Mouse (Mus musculus): ENCODE data around the gene Epb41l4b. TPM values are rescaled to one million over a fixed set of nuclear protein-coding genes. Genes with fewer than 3 reads are reported as not detected.
A peak's percentile ranks its signal among the peaks of the same experiment; 100 is the strongest.

Epb41l4b gene
- polyA plus RNA-seq, 1 experiment from 2014 or later: 2.5 TPM

- H3K4me3 ChIP-seq (ENCODE audit: low read length): peak overlapping the region; percentile 87
- H3K9ac ChIP-seq (replicated peaks; ENCODE audit: low read length): peak overlapping the region; percentile 92
- H3K27ac ChIP-seq (ENCODE audit: low read length): peak overlapping the region; percentile 94
- no peaks in the 10 kb centered on the region for H3K36me3 ChIP-seq (ENCODE audit: insufficient read depth, low read length)
- peak; percentile 10; the same call in 1 of the 2 replicates for ATAC-seq (ENCODE audit: low FRiP score, low TSS enrichment)
- H3K4me1 ChIP-seq (ENCODE audit: insufficient read depth, low read length): peaks cover 38% of the 10 kb centered on the region
- no peaks in the 10 kb centered on the region for H3K27me3 ChIP-seq (ENCODE audit: insufficient read depth, low read length)
- no peaks in the 10 kb centered on the region for H3K9me3 ChIP-seq (ENCODE audit: low read length)
- under 1% methylated on average over 14 of the region's 14 CpGs for WGBS
- peak overlapping the region; percentile 68 for H3K4me2 ChIP-seq (replicated peaks; ENCODE audit: low read depth, low read length)
These were observed 197.1 kb downstream of the Epb41l4b start for GRCm38 (mm10) chr4:56946180-56946579.

- Histone ChIP-seq H3K9ac (replicated peaks; ENCODE audit: low read length) (peak overlapping the region; percentile 8; the same call in 1 of the 2 replicates), H3K27ac (ENCODE audit: low read length) (no peak overlapping the region), H3K4me2 (replicated peaks; ENCODE audit: low read depth, low read length) (no peak overlapping the region; the same call in 1 of the 2 replicates), H3K4me1 (ENCODE audit: insufficient read depth, low read length) (peaks cover 38% of the 10 kb centered on the region), H3K36me3 (ENCODE audit: insufficient read depth, low read length) (no peaks in the 10 kb centered on the region), H3K27me3 (ENCODE audit: insufficient read depth, low read length) (no peaks in the 10 kb centered on the region), H3K9me3 (ENCODE audit: low read length) (no peaks in the 10 kb centered on the region), H3K4me3 (ENCODE audit: low read length) (no peak overlapping the region)
- no peak for ATAC-seq (ENCODE audit: low FRiP score, low TSS enrichment)
- 48% methylated on average over 4 of the region's 4 CpGs for WGBS
These were observed 199.0 kb downstream of the Epb41l4b start for GRCm38 (mm10) chr4:56944286-56944685.

- Histone ChIP-seq H3K27ac (ENCODE audit: low read length) (no peak overlapping the region; the same call in 1 of the 2 replicates), H3K4me1 (ENCODE audit: insufficient read depth, low read length) (peaks cover 42% of the 10 kb centered on the region), H3K4me3 (ENCODE audit: low read length) (no peak overlapping the region), H3K27me3 (ENCODE audit: insufficient read depth, low read length) (no peaks in the 10 kb centered on the region), H3K9ac (replicated peaks; ENCODE audit: low read length) (no peak overlapping the region), H3K9me3 (ENCODE audit: low read length) (no peaks in the 10 kb centered on the region), H3K36me3 (ENCODE audit: insufficient read depth, low read length) (no peaks in the 10 kb centered on the region), H3K4me2 (replicated peaks; ENCODE audit: low read depth, low read length) (no peak overlapping the region)
- ATAC-seq (ENCODE audit: low FRiP score, low TSS enrichment): no peak
- WGBS: 37% methylated on average over 1 of the region's 1 CpGs
These were observed 200.0 kb downstream of the Epb41l4b start for GRCm38 (mm10) chr4:56943258-56943657.

- no peaks in the 10 kb centered on the region for H3K27me3 ChIP-seq (ENCODE audit: insufficient read depth, low read length)
- H3K4me2 ChIP-seq (replicated peaks; ENCODE audit: low read depth, low read length): no peak overlapping the region
- H3K27ac ChIP-seq (ENCODE audit: low read length): no peak overlapping the region
- no peak overlapping the region for H3K9ac ChIP-seq (replicated peaks; ENCODE audit: low read length)
- no peak for ATAC-seq (ENCODE audit: low FRiP score, low TSS enrichment)
- H3K4me3 ChIP-seq (ENCODE audit: low read length): no peak overlapping the region
- no peaks in the 10 kb centered on the region for H3K9me3 ChIP-seq (ENCODE audit: low read length)
- 87% methylated on average over 1 of the region's 1 CpGs for WGBS
- no peaks in the 10 kb centered on the region for H3K36me3 ChIP-seq (ENCODE audit: insufficient read depth, low read length)
- H3K4me1 ChIP-seq (ENCODE audit: insufficient read depth, low read length): peaks cover 42% of the 10 kb centered on the region
These were observed 200.7 kb downstream of the Epb41l4b start for GRCm38 (mm10) chr4:56942567-56942966.

Other genes starting within 250 kb of the Epb41l4b start
- 9.1 and 9.6 TPM in 2 replicates for gene Tmem245, start 196.0 kb downstream of the Epb41l4b start, polyA plus RNA-seq (2015; fragmentation: Nextera tagmentation; extraction: Ambion mirVana)
- gene Frrs1l, start 153.0 kb downstream of the Epb41l4b start, polyA plus RNA-seq (2015; fragmentation: Nextera tagmentation; extraction: Ambion mirVana): 0.30 and 0.55 TPM in 2 replicates
- 9.0 and 9.3 TPM in 2 replicates for gene Ptpn3, start 158.4 kb upstream of the Epb41l4b start, polyA plus RNA-seq (2015; fragmentation: Nextera tagmentation; extraction: Ambion mirVana)